Mouse (Mus musculus): ENCODE data around the gene P2rx4.

- TF ChIP-seq CTCF (IDR thresholded peaks at IDR 0.05; ENCODE audit: low read depth) (no peak), EP300 (IDR thresholded peaks at IDR 0.05; ENCODE audit: low read depth) (no peak)
Measured at GRCm38 (mm10) chr5:122736761-122737160, 29.4 kb downstream of the P2rx4 start.

Data from liver, embryonic 14.5 days (tissue).